Mouse (Mus musculus): ENCODE measurements around the gene Mavs.

DNA sequence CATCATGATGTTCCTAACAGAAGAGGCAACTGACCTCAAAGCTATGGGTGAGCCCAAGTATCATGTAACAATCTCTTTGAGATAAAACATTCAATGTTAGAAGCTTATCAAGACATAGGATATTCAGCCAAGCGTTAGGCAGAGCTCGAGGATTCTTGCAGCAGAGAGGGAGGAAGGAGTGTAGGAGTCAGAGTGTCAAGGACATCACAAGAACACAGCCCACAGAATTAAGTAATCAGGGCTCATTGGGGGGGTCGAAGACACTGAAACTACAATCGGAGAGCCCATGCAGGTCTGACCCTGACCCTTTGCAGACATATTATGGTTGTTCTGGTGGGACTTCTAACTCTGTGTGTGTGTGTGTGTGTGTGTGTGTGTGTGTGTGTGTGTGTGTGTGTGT is 13.8 kb upstream of the Mavs start:
- TF ChIP-seq CTCF (IDR thresholded peaks at IDR 0.05; ENCODE audit: control insufficient read depth, insufficient read depth, low read length) = no peak
- no peak for TF ChIP-seq POLR2A (IDR thresholded peaks at IDR 0.05; ENCODE audit: borderline replicate concordance, control insufficient read depth, low read depth, low read length)

Measured in bone marrow, adult 2 months (tissue).